Mouse (Mus musculus): ENCODE data around the gene Olfr618. TPM values are rescaled to one million over a fixed set of nuclear protein-coding genes. Genes with fewer than 3 reads are reported as not detected.

The Olfr618 gene
- polyA plus RNA-seq (2012; rRNA removed): not detected in 2 replicates

DNA sequence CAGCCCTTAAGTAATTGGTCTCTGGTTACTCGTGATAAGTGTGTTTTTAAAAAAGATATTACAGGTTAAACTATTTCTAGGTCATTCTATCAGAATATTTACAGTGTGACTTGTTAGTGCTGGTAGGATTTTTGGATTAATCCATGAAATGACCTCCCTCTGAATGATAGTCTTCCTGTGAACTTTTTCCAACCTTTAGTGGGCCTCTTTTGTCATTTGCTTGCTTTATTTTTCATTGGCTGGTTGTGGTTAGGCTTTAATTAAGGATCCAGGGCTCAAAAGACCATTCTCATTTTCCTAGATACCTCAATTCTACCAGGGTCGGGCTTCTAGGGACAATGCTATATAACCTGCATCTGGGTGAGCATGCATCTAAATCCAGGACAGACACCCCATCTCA, at the start of gene Olfr618:
Gene Olfr618 (plus strand): TSS at position 301 of the 400 bp plus-strand sequence.

DNA sequence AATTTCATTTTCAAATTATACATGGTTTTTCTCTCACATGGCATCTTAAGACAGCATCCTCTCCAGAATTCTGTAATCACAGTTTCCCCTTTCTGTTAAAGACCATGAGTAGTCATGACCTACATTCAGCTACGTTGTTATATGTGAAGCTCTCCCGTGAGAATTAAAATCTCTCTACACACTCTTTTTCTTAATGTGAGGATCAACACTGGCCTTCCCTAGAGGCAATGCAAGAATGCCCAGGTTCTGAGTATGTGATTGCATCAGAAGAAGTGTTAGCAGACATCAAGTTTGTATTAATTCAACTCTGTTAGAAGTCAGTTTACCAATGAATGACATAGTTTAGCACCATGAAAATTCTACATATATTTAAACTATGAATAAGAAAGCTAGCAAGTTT, 47.3 kb upstream of the Olfr618 start, which contains the start of gene Olfr612:
Gene Olfr612 (minus strand): TSS at position 101 of the 400 bp plus-strand sequence.

DNA sequence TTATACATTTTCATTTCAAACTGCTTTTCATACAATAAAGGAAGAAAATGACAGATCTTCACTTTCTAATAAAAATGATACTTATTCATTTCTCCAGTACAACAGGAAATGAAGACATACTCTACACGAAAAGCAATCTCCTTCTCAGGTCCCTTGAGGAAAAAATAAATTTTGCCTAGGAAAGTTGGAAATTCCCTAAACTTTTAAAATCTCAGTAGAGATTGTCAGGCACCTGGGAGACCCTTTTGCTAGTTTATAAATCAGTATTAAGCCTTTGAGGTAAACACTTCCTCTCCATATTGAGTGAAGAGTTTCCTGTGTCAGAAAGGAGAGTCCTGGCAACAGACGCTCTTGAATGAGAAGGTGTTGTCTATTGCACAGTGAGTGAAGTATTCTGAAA, 42.1 kb upstream of the Olfr618 start, which contains the start of gene Olfr613:
Gene Olfr613 (plus strand): TSS at position 301 of the 400 bp plus-strand sequence.

DNA sequence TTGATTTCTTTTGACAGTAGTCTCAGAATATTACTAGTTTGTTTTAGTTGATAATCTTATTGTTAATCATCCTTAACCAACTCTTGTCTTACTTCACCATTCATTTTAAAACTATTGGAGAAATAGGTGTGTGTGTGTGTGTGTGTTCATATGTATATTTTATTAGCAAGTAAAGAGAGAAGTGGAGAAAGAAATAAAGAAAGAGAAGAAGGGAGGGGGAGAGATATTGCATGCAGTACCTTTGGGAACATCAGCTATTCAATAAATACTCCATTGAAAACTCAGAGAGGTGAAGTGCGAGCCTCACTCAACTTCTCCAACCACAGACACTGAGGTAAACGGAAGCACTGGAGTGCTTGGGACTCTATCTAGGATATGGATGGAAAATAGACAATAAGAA, 34.1 kb upstream of the Olfr618 start, which contains the start of gene Olfr615:
Gene Olfr615 (plus strand): TSS at position 301 of the 400 bp plus-strand sequence.

DNA sequence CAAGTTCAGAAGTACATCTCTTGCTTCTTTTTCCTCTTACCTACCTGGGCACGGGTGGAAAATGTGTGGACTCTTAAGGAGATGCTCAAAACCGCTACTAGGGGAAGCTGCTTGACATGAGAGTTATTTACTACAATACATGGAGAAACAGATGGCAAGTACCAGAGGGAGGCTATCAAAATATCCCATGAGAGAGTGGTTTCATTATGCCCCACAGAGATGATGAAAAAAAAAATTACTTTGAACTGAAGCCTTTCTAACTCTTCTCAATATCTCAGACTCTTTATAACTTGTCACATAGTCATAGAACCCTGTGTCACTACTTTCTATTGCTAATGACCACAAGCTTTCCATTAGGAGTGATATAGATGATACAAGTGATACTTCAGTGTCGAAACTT, 20.9 kb upstream of the Olfr618 start, which contains the start of gene Olfr616:
Gene Olfr616 (minus strand): TSS at position 101 of the 400 bp plus-strand sequence.

DNA sequence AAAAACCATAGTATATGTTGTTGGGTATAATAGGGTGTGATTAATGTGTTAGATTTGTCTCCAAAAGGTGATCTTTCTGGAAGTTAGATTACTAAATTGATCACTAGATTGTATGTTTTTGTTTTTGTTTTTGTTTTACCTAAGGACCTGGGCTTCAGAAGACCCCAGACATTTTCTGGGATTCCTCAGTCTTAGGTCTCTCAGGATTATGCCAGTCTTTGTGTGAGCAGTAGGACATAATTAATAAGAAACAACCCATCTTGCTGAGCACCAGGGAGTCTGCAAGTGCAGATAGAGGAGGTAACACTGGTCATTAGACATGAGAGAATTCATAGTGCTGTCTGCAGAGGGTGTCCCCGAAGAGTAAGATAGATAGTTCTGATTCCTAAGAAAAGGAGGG, 17.1 kb upstream of the Olfr618 start, which contains the start of gene Olfr617:
Gene Olfr617 (plus strand): TSS at position 301 of the 400 bp plus-strand sequence.

DNA sequence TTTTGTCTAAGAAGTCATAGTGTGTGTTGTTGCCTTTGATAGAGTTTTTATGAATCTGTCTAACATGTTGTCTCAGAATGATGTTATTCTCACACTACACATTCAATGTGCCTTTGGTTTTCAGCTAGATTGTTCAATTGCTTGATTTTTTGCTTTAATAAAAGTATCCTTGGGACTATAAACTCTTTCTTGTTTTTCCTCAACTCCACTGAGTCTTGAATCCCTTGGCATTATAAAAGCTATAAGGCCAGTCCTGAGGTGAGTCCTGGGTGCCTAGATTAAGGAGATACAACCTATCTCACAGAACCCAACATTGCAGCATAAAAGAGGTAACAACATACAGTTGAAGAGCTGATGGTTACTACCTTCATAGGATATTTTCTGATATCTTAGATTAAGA, 10.4 kb downstream of the Olfr618 start, which contains the start of gene Olfr619:
Gene Olfr619 (plus strand): TSS at position 301 of the 400 bp plus-strand sequence.

DNA sequence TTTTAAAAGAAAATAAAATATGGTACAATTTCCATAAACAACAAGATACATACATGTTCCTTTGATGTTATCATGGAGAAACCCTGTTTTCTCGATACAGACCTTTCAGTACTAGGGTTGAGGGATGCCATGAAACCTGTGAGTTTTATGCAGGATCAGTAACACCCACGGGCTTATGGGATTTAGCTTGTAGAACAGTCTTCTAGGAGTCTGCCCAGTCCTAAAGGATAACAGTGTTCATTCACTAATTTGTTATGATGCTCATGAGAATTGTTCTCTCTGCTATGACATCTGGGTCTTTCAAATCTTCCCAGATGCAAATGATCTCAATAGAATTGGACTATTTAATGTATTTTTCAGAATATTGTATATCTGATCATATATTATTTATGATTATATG, 22.5 kb downstream of the Olfr618 start, which contains the start of gene Olfr620:
Gene Olfr620 (minus strand): TSS at position 101 of the 400 bp plus-strand sequence.

DNA sequence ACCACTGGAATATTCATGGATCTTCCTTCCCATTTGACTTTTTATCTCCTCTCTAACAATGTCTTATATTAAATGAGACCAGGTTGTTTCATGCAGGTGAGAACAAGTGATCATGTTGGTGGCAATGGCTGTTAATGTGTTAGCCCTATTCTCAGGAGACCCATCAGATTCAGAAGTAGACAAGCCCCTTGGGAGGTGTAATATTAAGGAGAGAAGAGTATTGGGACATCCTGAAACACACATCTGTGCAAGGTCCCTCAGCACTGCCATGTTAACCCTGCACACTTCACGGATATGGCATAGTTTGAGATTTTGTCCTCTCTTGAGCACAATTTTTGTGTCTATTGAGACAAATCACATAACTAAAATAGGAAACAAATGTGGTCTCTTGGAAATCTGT, 52.7 kb downstream of the Olfr618 start, which contains the start of gene Olfr622:
Gene Olfr622 (minus strand): TSS at position 101 of the 400 bp plus-strand sequence.

Other genes with a start within 250 kb of the Olfr618 start
- gene Olfr600, start 240.4 kb upstream of the Olfr618 start, polyA plus RNA-seq (2012; rRNA removed): not detected in 2 replicates
- gene Olfr601, start 227.4 kb upstream of the Olfr618 start, polyA plus RNA-seq (2012; rRNA removed): not detected in 2 replicates
- gene Olfr603, start 203.9 kb upstream of the Olfr618 start, polyA plus RNA-seq (2012; rRNA removed): not detected in 2 replicates
- gene Usp17lc, start 175.0 kb upstream of the Olfr618 start, polyA plus RNA-seq (2012; rRNA removed): not detected in 2 replicates
- gene Olfr605, start 144.7 kb upstream of the Olfr618 start, polyA plus RNA-seq (2012; rRNA removed): not detected in 2 replicates
- not detected in 2 replicates for gene Olfr606, start 141.1 kb upstream of the Olfr618 start, polyA plus RNA-seq (2012; rRNA removed)
- gene Olfr607, start 126.0 kb upstream of the Olfr618 start, polyA plus RNA-seq (2012; rRNA removed): not detected in 2 replicates
- gene Olfr608, start 120.2 kb upstream of the Olfr618 start, polyA plus RNA-seq (2012; rRNA removed): not detected in 2 replicates
- not detected in 2 replicates for gene Olfr609, start 92.0 kb upstream of the Olfr618 start, polyA plus RNA-seq (2012; rRNA removed)
- gene Olfr610, start 78.0 kb upstream of the Olfr618 start, polyA plus RNA-seq (2012; rRNA removed): not detected in 2 replicates
- gene Olfr611, start 69.3 kb upstream of the Olfr618 start, polyA plus RNA-seq (2012; rRNA removed): not detected in 2 replicates
- not detected in 2 replicates for gene Olfr612, start 47.4 kb upstream of the Olfr618 start, polyA plus RNA-seq (2012; rRNA removed)
- gene Olfr613, start 42.0 kb upstream of the Olfr618 start, polyA plus RNA-seq (2012; rRNA removed): not detected in 2 replicates
- gene Olfr615, start 34.0 kb upstream of the Olfr618 start, polyA plus RNA-seq (2012; rRNA removed): not detected in 2 replicates
- not detected in 2 replicates for gene Olfr616, start 21.0 kb upstream of the Olfr618 start, polyA plus RNA-seq (2012; rRNA removed)
- gene Olfr617, start 17.0 kb upstream of the Olfr618 start, polyA plus RNA-seq (2012; rRNA removed): not detected in 2 replicates
- not detected in 2 replicates for gene Olfr619, start 10.5 kb downstream of the Olfr618 start, polyA plus RNA-seq (2012; rRNA removed)
- not detected in 2 replicates for gene Olfr620, start 22.4 kb downstream of the Olfr618 start, polyA plus RNA-seq (2012; rRNA removed)
- not detected in 2 replicates for gene Olfr622, start 52.6 kb downstream of the Olfr618 start, polyA plus RNA-seq (2012; rRNA removed)
- not detected in 2 replicates for gene Olfr623, start 73.6 kb downstream of the Olfr618 start, polyA plus RNA-seq (2012; rRNA removed)
- not detected in 2 replicates for gene Olfr624, start 81.1 kb downstream of the Olfr618 start, polyA plus RNA-seq (2012; rRNA removed)
- not detected in 2 replicates for gene Olfr625-ps1, start 92.6 kb downstream of the Olfr618 start, polyA plus RNA-seq (2012; rRNA removed)
- not detected in 2 replicates for gene Olfr243, start 124.6 kb downstream of the Olfr618 start, polyA plus RNA-seq (2012; rRNA removed)
- gene Olfr628, start 140.3 kb downstream of the Olfr618 start, polyA plus RNA-seq (2012; rRNA removed): not detected in 2 replicates
- not detected in 2 replicates for gene Olfr629, start 154.8 kb downstream of the Olfr618 start, polyA plus RNA-seq (2012; rRNA removed)
- gene Olfr630, start 167.2 kb downstream of the Olfr618 start, polyA plus RNA-seq (2012; rRNA removed): not detected in 2 replicates
- not detected in 2 replicates for gene Olfr69, start 181.5 kb downstream of the Olfr618 start, polyA plus RNA-seq (2012; rRNA removed)
- not detected in 2 replicates for gene Olfr68, start 189.6 kb downstream of the Olfr618 start, polyA plus RNA-seq (2012; rRNA removed)
- gene Olfr67, start 201.7 kb downstream of the Olfr618 start, polyA plus RNA-seq (2012; rRNA removed): not detected in 2 replicates
- gene Hbb-bt, start 223.9 kb downstream of the Olfr618 start, polyA plus RNA-seq (2012; rRNA removed): 211 and 248 TPM in 2 replicates
- gene Hbb-bs, start 238.0 kb downstream of the Olfr618 start, polyA plus RNA-seq (2012; rRNA removed): 1,468 and 1,656 TPM in 2 replicates